16 mouse cellular contexts compared by ENCODE assay signal in the genomic region with DNA sequence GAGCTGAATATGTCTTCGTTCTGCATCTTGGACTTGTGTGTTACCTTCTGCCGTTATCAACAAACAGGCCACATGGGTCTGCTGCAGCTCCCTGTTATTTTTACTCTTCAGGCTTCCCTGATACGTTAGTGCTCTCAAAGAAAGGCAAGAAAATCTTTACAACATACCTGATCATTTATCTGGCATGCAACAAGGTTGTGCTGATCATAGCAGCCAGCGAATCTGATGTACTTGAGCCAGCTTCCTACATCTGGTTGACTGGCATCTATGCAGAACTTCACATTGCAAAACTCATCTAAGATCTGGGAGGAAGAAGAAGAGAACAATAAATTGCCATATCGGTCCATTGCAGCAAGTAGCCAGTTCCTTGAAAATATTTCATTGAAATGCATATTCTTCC.
DNase-seq lines count a peak whose midpoint lies in the region; ATAC-seq and TF ChIP-seq lines count a peak whose summit lies in the region.
"Had no signal": no experiment of that assay in that cellular context is flagged by ENCODE, and none has a peak within 500 bp of the region (broad histone marks: within the 10 kb centered on the region; RNA-seq: fewer than 3 reads in every experiment).

No protein-coding gene starts in this region.

- H3K4me1 ChIP-seq in heart, embryonic 13.5 days, result peaks cover 21% of the 10 kb centered on the region
- H3K4me1 ChIP-seq in lung, embryonic 14.5 days (ENCODE audit: insufficient read depth), result peaks cover 6% of the 10 kb centered on the region
- H3K4me1 ChIP-seq in embryonic facial prominence, embryonic 12.5 days, result no peaks in the 10 kb centered on the region; the same call in 1 of the 2 replicates
- H3K4me1 ChIP-seq in limb, embryonic 15.5 days, result peaks cover 3% of the 10 kb centered on the region; the same call in 1 of the 2 replicates

- 42% methylated on average over 5 of the region's 5 CpGs for whole genome bisulfite sequencing in heart, embryonic 13.5 days
- 53% methylated on average over 5 of the region's 5 CpGs for WGBS in lung, embryonic 14.5 days
- 62% methylated on average over 5 of the region's 5 CpGs for WGBS in embryonic facial prominence, embryonic 12.5 days
- 38% methylated on average over 5 of the region's 5 CpGs for WGBS in limb, embryonic 15.5 days

- TF ChIP-seq CTCF in lung, embryonic 14.5 days (IDR thresholded peaks at IDR 0.05; ENCODE audit: low read depth), result no peak

- ATAC-seq in heart, embryonic 13.5 days (ENCODE audit: extremely low read depth, insufficient number of reproducible peaks, low FRiP score, low TSS enrichment), result no peak
- ATAC-seq in lung, embryonic 14.5 days (ENCODE audit: insufficient read depth), result no peak
- ATAC-seq in embryonic facial prominence, embryonic 12.5 days (ENCODE audit: insufficient number of reproducible peaks, insufficient read depth, low FRiP score, low TSS enrichment), result no peak
- no peak for ATAC-seq in limb, embryonic 15.5 days (ENCODE audit: insufficient number of reproducible peaks, low FRiP score, low TSS enrichment, low read depth)
- no peak for ATAC-seq in megakaryocyte-erythroid progenitor cell, adult 5-6 weeks (replicated peaks; ENCODE audit: low FRiP score, low TSS enrichment, poor library complexity, severe bottlenecking)
- ATAC-seq: forebrain, postnatal 0 days; intestine, postnatal 0 days had no signal

- H3K27me3 ChIP-seq in heart, embryonic 13.5 days (replicated peaks), result no peaks in the 10 kb centered on the region
- no peaks in the 10 kb centered on the region for H3K27me3 ChIP-seq in lung, embryonic 14.5 days (ENCODE audit: insufficient read depth, low read length)
- no peaks in the 10 kb centered on the region for H3K27me3 ChIP-seq in embryonic facial prominence, embryonic 12.5 days
- H3K27me3 ChIP-seq in limb, embryonic 15.5 days, result no peaks in the 10 kb centered on the region
- H3K27me3 ChIP-seq: neural tube, embryonic 12.5 days had no signal

- H3K4me3 ChIP-seq in heart, embryonic 13.5 days, result peak overlapping the region; percentile 40
- H3K4me3 ChIP-seq in lung, embryonic 14.5 days (ENCODE audit: low read depth, low read length), result peak overlapping the region; percentile 34
- H3K4me3 ChIP-seq in embryonic facial prominence, embryonic 12.5 days, result peak overlapping the region; percentile 21; the same call in 1 of the 2 replicates
- H3K4me3 ChIP-seq in limb, embryonic 15.5 days, result peak overlapping the region; percentile 19
- H3K4me3 ChIP-seq: embryonic facial prominence, embryonic 15.5 days; megakaryocyte, embryonic 14.5 days; neural tube, embryonic 12.5 days had no signal

- no peak for DNase-seq in heart, postnatal 36 days
- DNase-seq in lung, embryonic 14.5 days, result no peak
- no peak for DNase-seq in lung, postnatal 25 days (ENCODE audit: low spot score)
- DNase-seq: cerebellum, adult 9-11 months; forebrain, postnatal 0 days; liver; retina, postnatal 1 day; thymus, postnatal 14 days had no signal

- peaks cover 9% of the 10 kb centered on the region; the same call in 1 of the 2 replicates for H3K36me3 ChIP-seq in heart, embryonic 13.5 days
- peaks cover 9% of the 10 kb centered on the region; the same call in 1 of the 2 replicates for H3K36me3 ChIP-seq in lung, embryonic 14.5 days (ENCODE audit: insufficient read depth)
- H3K36me3 ChIP-seq in embryonic facial prominence, embryonic 12.5 days, result no peaks in the 10 kb centered on the region
- no peaks in the 10 kb centered on the region for H3K36me3 ChIP-seq in limb, embryonic 15.5 days
- H3K36me3 ChIP-seq: embryonic facial prominence, embryonic 15.5 days; neural tube, embryonic 12.5 days had no signal

- peak overlapping the region; percentile 71 for H3K9ac ChIP-seq in heart, embryonic 13.5 days
- H3K9ac ChIP-seq in lung, embryonic 14.5 days, result peak overlapping the region; percentile 54
- no peak overlapping the region for H3K9ac ChIP-seq in embryonic facial prominence, embryonic 12.5 days
- H3K9ac ChIP-seq in limb, embryonic 15.5 days, result no peak overlapping the region
- H3K9ac ChIP-seq: embryonic facial prominence, embryonic 15.5 days; forebrain, postnatal 0 days; neural tube, embryonic 12.5 days had no signal

- H3K9me3 ChIP-seq in heart, embryonic 13.5 days, result no peaks in the 10 kb centered on the region
- H3K9me3 ChIP-seq in lung, embryonic 14.5 days (ENCODE audit: low read depth, low read length), result no peaks in the 10 kb centered on the region
- no peaks in the 10 kb centered on the region for H3K9me3 ChIP-seq in embryonic facial prominence, embryonic 12.5 days
- no peaks in the 10 kb centered on the region for H3K9me3 ChIP-seq in limb, embryonic 15.5 days
- H3K9me3 ChIP-seq: embryonic facial prominence, embryonic 15.5 days; megakaryocyte, embryonic 14.5 days; neural tube, embryonic 12.5 days had no signal

- intact Hi-C loops in heart, postnatal 36 days (cut with DNase I), result no loop called here

- peak overlapping the region; percentile 52 for H3K27ac ChIP-seq in heart, embryonic 13.5 days (replicated peaks)
- peak overlapping the region; percentile 63 for H3K27ac ChIP-seq in lung, embryonic 14.5 days (ENCODE audit: low read depth)
- H3K27ac ChIP-seq in embryonic facial prominence, embryonic 12.5 days, result no peak overlapping the region
- peak overlapping the region; percentile 65; the same call in 1 of the 2 replicates for H3K27ac ChIP-seq in limb, embryonic 15.5 days
- H3K27ac ChIP-seq: embryonic facial prominence, embryonic 15.5 days; neural tube, embryonic 12.5 days had no signal

- H3K4me2 ChIP-seq in heart, embryonic 13.5 days, result peak overlapping the region; percentile 62
- peak overlapping the region; percentile 60 for H3K4me2 ChIP-seq in lung, embryonic 14.5 days
- H3K4me2 ChIP-seq in embryonic facial prominence, embryonic 12.5 days (replicated peaks), result peak overlapping the region; percentile 29
- peak overlapping the region; percentile 37 for H3K4me2 ChIP-seq in limb, embryonic 15.5 days
- H3K4me2 ChIP-seq: embryonic facial prominence, embryonic 15.5 days; neural tube, embryonic 12.5 days had no signal

Comparison
In these comparisons a context has a peak if more than half of its experiments do, and no peak if none do; other contexts are left out.
1. H3K9ac ChIP-seq: peak in heart, embryonic 13.5 days (single experiment) and lung, embryonic 14.5 days (single experiment); none in embryonic facial prominence, embryonic 12.5 days (single experiment) and limb, embryonic 15.5 days (single experiment).
2. Peak in every context shown above with its lines, with median percentiles within 50 percentile points of each other: H3K4me2 ChIP-seq and H3K4me3 ChIP-seq.